ENCODE assay signal across 9 mouse cellular contexts in genomic region chr14:115392894-115393524, GRCm38 (mm10).
DNase-seq lines count a peak whose midpoint lies in the region; ATAC-seq and TF ChIP-seq lines count a peak whose summit lies in the region.
"Had no signal": no experiment of that assay in that cellular context is flagged by ENCODE, and none has a peak within 500 bp of the region (broad histone marks: within the 10 kb centered on the region; RNA-seq: fewer than 3 reads in every experiment).

No protein-coding gene starts in this region.

- peak; percentile 20 for DNase-seq in heart, adult 8-10 months (ENCODE audit: low spot score)
- DNase-seq in heart, postnatal 25 days (ENCODE audit: low spot score): no peak
- peak; percentile 82 for DNase-seq in forebrain, embryonic 14.5 days (ENCODE audit: low spot score)
- peak; percentile 76 for DNase-seq in kidney, adult 2 months
- peak; percentile 28 to 33 for DNase-seq in left cerebral cortex, postnatal 36 days (ENCODE audit: low spot score in 2 of 2)

- peak; percentile 81 for ATAC-seq in forebrain, embryonic 14.5 days
- peak; percentile 58; the same call in 1 of the 2 replicates for ATAC-seq in midbrain, embryonic 16.5 days
- no peak for ATAC-seq in monocyte, adult 5-6 weeks (replicated peaks; ENCODE audit: insufficient number of reproducible peaks, low FRiP score, low TSS enrichment, poor library complexity, severe bottlenecking)

- no peak overlapping the region for H3K9ac ChIP-seq in forebrain, embryonic 14.5 days (ENCODE audit: low read length)
- no peak overlapping the region for H3K9ac ChIP-seq in midbrain, embryonic 16.5 days (ENCODE audit: low read depth, low read length)
- H3K9ac ChIP-seq: neural tube, embryonic 13.5 days had no signal

- intact Hi-C loops in heart, postnatal 25 days (cut with DNase I): loop anchor here (2.0 to 5.0 kb wide), 2 partner anchors 322 to 376 kb away; no protein-coding TSS in a partner anchor
- intact Hi-C loops in left cerebral cortex, postnatal 36 days (cut with DNase I): loop anchor here (5.0 kb wide), 1 partner anchor 321 kb away; no protein-coding TSS in a partner anchor

- no peaks in the 10 kb centered on the region for H3K4me1 ChIP-seq in bone marrow, adult 2 months (ENCODE audit: control insufficient read depth, insufficient read depth, low read length)
- H3K4me1 ChIP-seq in forebrain, embryonic 14.5 days (ENCODE audit: control insufficient read depth, insufficient read depth, low read length): no peaks in the 10 kb centered on the region
- peaks cover 2% of the 10 kb centered on the region; the same call in 1 of the 2 replicates for H3K4me1 ChIP-seq in kidney, adult 2 months (ENCODE audit: control insufficient read depth, insufficient read depth, low read length)
- no peaks in the 10 kb centered on the region for H3K4me1 ChIP-seq in midbrain, embryonic 16.5 days (ENCODE audit: control insufficient read depth, insufficient read depth, low read length)
- H3K4me1 ChIP-seq: neural tube, embryonic 13.5 days had no signal

- H3K36me3 ChIP-seq in forebrain, embryonic 14.5 days (ENCODE audit: control insufficient read depth, insufficient read depth, low read length): no peaks in the 10 kb centered on the region
- no peaks in the 10 kb centered on the region for H3K36me3 ChIP-seq in kidney, adult 2 months (ENCODE audit: control insufficient read depth, insufficient read depth, low read length)
- H3K36me3 ChIP-seq in midbrain, embryonic 16.5 days (ENCODE audit: control insufficient read depth, insufficient read depth, low read length): no peaks in the 10 kb centered on the region
- H3K36me3 ChIP-seq: neural tube, embryonic 13.5 days had no signal

- no peak overlapping the region for H3K27ac ChIP-seq in bone marrow, adult 2 months (ENCODE audit: control insufficient read depth, insufficient read depth, low read depth, low read length, poor library complexity)
- H3K27ac ChIP-seq in forebrain, embryonic 14.5 days (ENCODE audit: low read depth, low read length): no peak overlapping the region
- H3K27ac ChIP-seq in kidney, adult 2 months (ENCODE audit: insufficient read depth, low read depth, low read length): no peak overlapping the region
- H3K27ac ChIP-seq in midbrain, embryonic 16.5 days (ENCODE audit: low read length): no peak overlapping the region
- H3K27ac ChIP-seq: neural tube, embryonic 13.5 days had no signal

- no peaks in the 10 kb centered on the region for H3K9me3 ChIP-seq in forebrain, embryonic 14.5 days (replicated peaks; ENCODE audit: control insufficient read depth, low read length)
- no peaks in the 10 kb centered on the region for H3K9me3 ChIP-seq in midbrain, embryonic 16.5 days (replicated peaks; ENCODE audit: control insufficient read depth, low read length, poor library complexity, severe bottlenecking)
- H3K9me3 ChIP-seq: neural tube, embryonic 13.5 days had no signal

- H3K4me3 ChIP-seq in bone marrow, adult 2 months (replicated peaks; ENCODE audit: control insufficient read depth, low read depth, low read length): no peak overlapping the region
- H3K4me3 ChIP-seq in forebrain, embryonic 14.5 days (ENCODE audit: low read depth, low read length): no peak overlapping the region
- no peak overlapping the region for H3K4me3 ChIP-seq in kidney, adult 2 months (ENCODE audit: insufficient read depth, low read depth, low read length)
- no peak overlapping the region for H3K4me3 ChIP-seq in midbrain, embryonic 16.5 days (ENCODE audit: low read depth, low read length)
- H3K4me3 ChIP-seq: neural tube, embryonic 13.5 days had no signal

- peak; percentile 13; the same call in 1 of the 2 replicates for TF ChIP-seq CTCF in bone marrow, adult 2 months (IDR thresholded peaks at IDR 0.05; ENCODE audit: control insufficient read depth, insufficient read depth, low read length)
- TF ChIP-seq CTCF in kidney, adult 2 months (conservative IDR thresholded peaks at IDR 0.05; ENCODE audit: insufficient read depth, insufficient read length, low read depth, low read length): peak; percentile 60

- no peaks in the 10 kb centered on the region for H3K27me3 ChIP-seq in forebrain, embryonic 14.5 days (replicated peaks; ENCODE audit: control insufficient read depth, insufficient read depth, low read length)
- H3K27me3 ChIP-seq in kidney, adult 2 months (replicated peaks; ENCODE audit: control insufficient read depth, insufficient read depth, low read length): no peaks in the 10 kb centered on the region
- no peaks in the 10 kb centered on the region for H3K27me3 ChIP-seq in midbrain, embryonic 16.5 days (ENCODE audit: control insufficient read depth, insufficient read depth, low read depth, low read length)
- H3K27me3 ChIP-seq: neural tube, embryonic 13.5 days had no signal

- WGBS in bone marrow, adult 2 months: 39% methylated on average over 14 of the region's 14 CpGs
- WGBS in forebrain, embryonic 14.5 days: 55% methylated on average over 14 of the region's 14 CpGs
- WGBS in kidney, adult 2 months: 41% methylated on average over 14 of the region's 14 CpGs
- WGBS in midbrain, embryonic 16.5 days: 50% methylated on average over 14 of the region's 14 CpGs

- no peak for TF ChIP-seq POLR2A in bone marrow, adult 2 months (IDR thresholded peaks at IDR 0.05; ENCODE audit: borderline replicate concordance, control insufficient read depth, low read depth, low read length)
- no peak for TF ChIP-seq POLR2A in kidney, adult 2 months (IDR thresholded peaks at IDR 0.05; ENCODE audit: low read depth, low read length)

- H3K4me2 ChIP-seq in forebrain, embryonic 14.5 days (ENCODE audit: low read length): no peak overlapping the region
- no peak overlapping the region for H3K4me2 ChIP-seq in midbrain, embryonic 16.5 days (ENCODE audit: low read length)
- H3K4me2 ChIP-seq: neural tube, embryonic 13.5 days had no signal
